Mouse (Mus musculus): ENCODE measurements around the gene Xk. TPM values are rescaled to one million over a fixed set of nuclear protein-coding genes. Genes with fewer than 3 reads are reported as not detected.
A peak's percentile ranks its signal among the peaks of the same experiment; 100 is the strongest.
"Not testable (repeated sequence)": the region's sequence is repeated elsewhere in the genome, so short reads cannot be mapped to it uniquely, and the experiment has no call there.

Xk gene
- polyA plus RNA-seq, 1 experiment from 2014 or later, result 4.2 TPM

DNA sequence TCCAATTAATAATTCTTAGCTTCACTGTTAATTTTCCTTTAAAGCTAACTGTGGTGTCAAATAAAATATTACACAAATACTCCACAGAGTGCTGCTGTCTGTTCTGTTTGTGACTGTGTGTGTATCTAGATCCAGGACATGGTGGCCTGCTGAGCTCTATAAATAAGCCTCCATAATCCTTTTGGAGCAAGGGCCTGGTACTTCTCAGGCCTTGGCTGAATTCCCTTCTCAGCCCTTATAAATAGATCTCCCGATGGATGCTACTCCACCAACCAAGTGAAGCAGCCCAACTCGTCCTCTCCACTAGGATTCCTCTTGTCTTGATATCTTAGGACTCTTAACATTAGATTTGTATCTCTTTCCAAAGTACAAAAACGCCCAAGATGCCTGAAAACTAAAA is 1.4 kb upstream of the Xk start:
- no peaks in the 10 kb centered on the region for H3K27me3 ChIP-seq

DNA sequence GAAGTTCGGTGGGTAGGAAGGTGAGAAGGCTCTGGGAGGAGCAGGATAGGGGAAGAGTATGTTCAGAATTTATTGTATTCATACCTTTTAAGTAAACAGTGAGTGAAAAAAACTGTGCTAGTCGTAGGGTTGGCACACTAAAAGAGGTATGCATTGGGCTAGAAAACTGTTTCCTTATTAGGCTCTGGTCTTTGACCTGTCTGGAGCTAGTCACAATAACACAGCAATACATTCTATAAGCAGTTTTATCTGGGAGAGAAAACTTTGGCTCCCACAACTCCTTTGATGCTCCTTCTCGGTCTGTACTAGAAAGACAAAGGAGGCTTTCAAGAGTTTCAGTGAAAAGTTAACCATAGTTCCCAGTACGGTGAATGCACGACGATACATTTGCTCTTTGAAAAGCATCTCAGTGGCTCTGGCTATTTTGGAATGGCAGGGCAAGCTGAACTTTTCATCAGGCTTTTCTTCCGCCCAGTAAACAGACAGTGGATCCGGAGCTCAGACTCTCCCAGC is 553 bp upstream of the Xk start:
- no peaks in the 10 kb centered on the region for H3K4me1 ChIP-seq
- H3K36me3 ChIP-seq (replicated peaks), result no peaks in the 10 kb centered on the region
- 19% methylated on average over 8 of the region's 8 CpGs for WGBS
- H3K27me3 ChIP-seq, result no peaks in the 10 kb centered on the region
- H3K27ac ChIP-seq, result no peak overlapping the region
- peak; percentile 13; the same call in 1 of the 2 replicates for ATAC-seq (ENCODE audit: low FRiP score)
- H3K4me3 ChIP-seq (replicated peaks), result peak overlapping the region; percentile 57
- no peaks in the 10 kb centered on the region for H3K9me3 ChIP-seq
- no peak overlapping the region for H3K9ac ChIP-seq
- H3K4me2 ChIP-seq, result peak overlapping the region; percentile 54

More for the DNA sequence above, 1.4 kb upstream of the Xk start:
- no peak overlapping the region for H3K4me3 ChIP-seq (replicated peaks)
- no peak overlapping the region for H3K27ac ChIP-seq
- no peaks in the 10 kb centered on the region for H3K9me3 ChIP-seq
- no peak for ATAC-seq (ENCODE audit: low FRiP score)
- 70% methylated on average over 3 of the region's 3 CpGs for WGBS
- no peak overlapping the region for H3K9ac ChIP-seq
- no peaks in the 10 kb centered on the region for H3K4me1 ChIP-seq
- H3K4me2 ChIP-seq, result no peak overlapping the region
- H3K36me3 ChIP-seq (replicated peaks), result no peaks in the 10 kb centered on the region

DNA sequence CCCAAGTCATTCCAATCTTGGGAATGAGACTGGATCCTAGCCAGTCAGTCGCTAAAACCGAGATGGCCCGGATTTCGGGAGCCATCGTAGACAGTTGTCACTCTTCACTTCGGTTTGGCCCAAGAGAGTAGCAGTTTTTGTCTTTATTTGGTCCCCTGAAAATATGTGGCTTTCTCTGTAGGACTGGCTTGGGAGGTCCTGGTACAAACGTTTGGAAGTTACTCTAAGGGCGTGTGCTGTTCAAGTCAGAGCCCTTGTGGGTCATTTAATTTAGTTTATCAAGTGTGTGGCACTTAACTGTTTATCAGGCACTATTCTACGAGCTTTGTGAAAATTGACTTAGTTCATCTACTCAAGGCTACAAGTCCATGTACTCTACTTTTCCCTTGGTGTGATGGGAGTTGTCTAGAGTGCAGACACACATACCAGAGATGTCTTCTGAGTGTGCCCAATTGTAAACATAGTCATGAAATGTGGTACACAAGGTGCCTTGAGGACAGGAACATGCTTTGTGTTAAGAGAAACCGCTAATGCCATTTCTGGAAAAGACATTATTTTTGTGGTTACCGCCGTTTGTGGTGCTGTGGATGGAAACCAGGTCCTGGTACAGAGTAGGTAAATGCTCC is 934 bp downstream of the Xk start:
- H3K9me3 ChIP-seq, result no peaks in the 10 kb centered on the region
- H3K4me2 ChIP-seq, result peak overlapping the region; percentile 54
- no peaks in the 10 kb centered on the region for H3K27me3 ChIP-seq
- peak overlapping the region; percentile 57 for H3K4me3 ChIP-seq (replicated peaks)
- H3K27ac ChIP-seq, result no peak overlapping the region
- WGBS, result 47% methylated on average over 12 of the region's 12 CpGs
- peak overlapping the region; percentile 61; the same call in 1 of the 2 replicates for H3K9ac ChIP-seq
- H3K4me1 ChIP-seq, result no peaks in the 10 kb centered on the region
- H3K36me3 ChIP-seq (replicated peaks), result no peaks in the 10 kb centered on the region
- no peak for ATAC-seq (ENCODE audit: low FRiP score)

DNA sequence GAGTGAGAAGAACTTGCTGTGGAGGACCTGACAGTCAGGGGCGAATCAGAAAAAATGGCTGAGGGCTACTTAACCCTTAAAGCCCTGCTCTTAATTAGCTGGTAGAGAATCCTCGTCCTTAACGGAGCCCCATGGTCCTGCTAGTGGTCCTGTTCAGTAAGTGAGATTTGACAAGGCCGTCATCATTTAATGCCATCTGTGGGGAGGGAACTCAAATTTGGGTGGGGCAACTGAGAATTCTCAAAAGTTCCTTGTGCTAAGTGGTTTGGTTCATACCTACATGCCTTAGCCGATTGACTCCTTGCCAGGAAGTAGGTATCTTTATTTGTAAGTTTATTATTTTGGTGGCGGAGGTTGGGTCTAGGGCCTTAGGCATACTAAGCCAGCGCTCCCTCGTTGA is 1.8 kb downstream of the Xk start:
- WGBS, result 71% methylated on average over 8 of the region's 8 CpGs
- Histone ChIP-seq H3K4me1 (no peaks in the 10 kb centered on the region), H3K27me3 (no peaks in the 10 kb centered on the region), H3K4me2 (no peak overlapping the region), H3K4me3 (replicated peaks) (no peak overlapping the region), H3K9me3 (no peaks in the 10 kb centered on the region), H3K27ac (no peak overlapping the region), H3K36me3 (replicated peaks) (no peaks in the 10 kb centered on the region), H3K9ac (no peak overlapping the region)
- no peak for ATAC-seq (ENCODE audit: low FRiP score)

DNA sequence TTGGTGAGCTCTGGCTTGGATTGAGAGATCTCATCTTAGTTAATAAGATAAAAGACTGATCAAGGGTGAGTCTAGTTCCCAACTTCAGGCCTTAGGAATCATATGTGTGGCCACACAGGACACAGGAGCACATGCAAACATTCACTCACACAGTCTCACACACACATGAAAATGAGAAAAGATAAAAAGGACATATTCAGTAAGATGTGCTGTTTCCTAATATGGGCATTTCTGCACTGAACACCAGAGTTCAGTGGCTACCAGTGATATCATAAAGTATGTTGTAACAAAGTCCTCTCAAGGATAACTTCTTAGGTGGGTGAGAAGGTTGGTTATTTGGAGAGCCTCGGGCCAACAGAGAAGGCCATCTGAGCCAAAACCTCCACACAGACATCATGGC is 10.9 kb downstream of the Xk start, which contains the start of gene H2al1m:
Gene H2al1m, plus strand, starts transcription at position 301 of the 400 bp plus-strand sequence.
- not testable (repeated sequence) for H3K9me3 ChIP-seq; H3K4me3 ChIP-seq (replicated peaks); H3K27me3 ChIP-seq; H3K4me1 ChIP-seq; H3K36me3 ChIP-seq (replicated peaks); H3K27ac ChIP-seq; ATAC-seq (ENCODE audit: low FRiP score); H3K9ac ChIP-seq; H3K4me2 ChIP-seq
- WGBS, result no CpG with 5 or more reads among the region's 1 CpGs

DNA sequence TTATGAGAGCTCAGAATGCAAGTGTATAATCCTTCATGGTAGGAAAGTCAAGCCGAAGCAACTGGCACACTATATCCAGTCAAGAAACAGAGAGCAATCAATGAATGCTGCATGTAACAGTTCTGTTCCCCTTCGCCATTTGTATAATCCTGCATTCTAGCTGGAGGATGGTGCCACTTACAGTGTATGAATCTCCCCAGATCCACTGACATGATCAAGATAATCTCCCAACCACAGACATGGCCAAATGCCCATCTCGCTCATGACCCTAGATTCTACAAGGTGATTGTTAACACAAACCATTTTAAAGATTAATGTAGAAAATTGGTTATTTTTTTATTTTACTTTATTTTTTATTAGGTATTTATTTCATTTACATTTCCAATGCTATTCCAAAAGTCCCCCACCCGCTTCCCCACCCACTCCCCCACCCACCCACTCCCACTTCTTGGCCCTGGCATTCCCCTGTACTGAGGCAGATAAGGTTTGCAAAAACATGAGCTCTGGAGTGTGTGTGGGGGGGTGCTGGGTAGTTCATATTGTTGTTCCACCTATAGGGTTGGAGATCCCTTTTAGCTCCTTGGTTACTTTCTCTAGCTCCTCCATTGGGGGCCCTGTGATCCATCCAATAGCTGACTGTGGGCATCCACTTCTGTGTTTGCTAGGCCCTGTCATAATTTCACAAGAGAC is 20.7 kb downstream of the Xk start:
- not testable (repeated sequence) for H3K27ac ChIP-seq; H3K4me1 ChIP-seq; H3K4me3 ChIP-seq (replicated peaks); H3K4me2 ChIP-seq; ATAC-seq (ENCODE audit: low FRiP score); H3K9me3 ChIP-seq; H3K9ac ChIP-seq; H3K27me3 ChIP-seq; H3K36me3 ChIP-seq (replicated peaks)
- WGBS, result 82% methylated on average over 4 of the region's 4 CpGs

DNA sequence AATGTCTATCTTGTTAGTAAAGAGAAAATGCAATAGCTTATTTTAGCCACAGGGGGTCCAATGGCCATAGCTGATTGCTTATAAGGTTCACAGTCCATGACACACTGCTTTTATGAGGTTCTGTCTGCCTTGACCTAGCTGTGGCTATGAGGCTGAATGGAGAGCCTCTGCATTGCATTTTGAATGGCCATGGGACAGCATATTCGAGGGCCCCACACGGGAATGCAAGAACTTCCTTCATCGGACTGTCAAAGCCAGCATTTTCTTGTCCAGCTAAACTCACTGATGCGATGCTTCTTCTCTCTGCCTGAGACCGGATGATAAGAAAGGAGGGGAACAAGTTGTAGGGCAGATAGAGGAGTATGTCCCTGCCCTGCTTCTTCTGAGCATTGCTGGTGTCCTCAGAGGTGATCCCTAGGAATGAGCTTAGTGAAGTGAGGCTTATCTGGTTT is 25.9 kb downstream of the Xk start:
- Histone ChIP-seq H3K27me3 (no peaks in the 10 kb centered on the region), H3K4me1 (no peaks in the 10 kb centered on the region), H3K4me2 (no peak overlapping the region), H3K4me3 (replicated peaks) (no peak overlapping the region), H3K36me3 (replicated peaks) (no peaks in the 10 kb centered on the region), H3K9ac (no peak overlapping the region), H3K9me3 (no peaks in the 10 kb centered on the region), H3K27ac (no peak overlapping the region)
- no peak for ATAC-seq (ENCODE audit: low FRiP score)
- 80% methylated on average over 5 of the region's 5 CpGs for WGBS

DNA sequence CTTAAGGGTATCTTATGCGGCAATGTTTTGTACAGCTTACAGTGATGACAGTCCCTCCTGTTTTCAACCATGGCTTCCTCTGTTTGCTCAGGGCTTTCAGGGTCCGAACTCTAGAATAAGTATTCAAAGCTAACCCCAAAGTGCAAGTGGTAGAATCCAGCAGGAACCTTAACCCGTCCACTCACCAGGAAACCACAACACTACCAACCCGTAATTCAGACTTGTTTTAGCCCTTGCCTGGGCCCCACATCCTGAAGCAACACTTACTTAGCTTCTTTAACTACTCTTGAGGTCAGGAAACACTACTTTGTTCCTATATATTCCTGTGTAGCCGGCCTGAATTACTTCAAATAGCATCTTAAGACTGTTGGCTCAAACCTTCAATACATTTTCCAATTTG is 30.2 kb downstream of the Xk start:
- no peak overlapping the region for H3K4me3 ChIP-seq (replicated peaks)
- no peaks in the 10 kb centered on the region for H3K36me3 ChIP-seq (replicated peaks)
- ATAC-seq (ENCODE audit: low FRiP score), result no peak
- no peaks in the 10 kb centered on the region for H3K27me3 ChIP-seq
- H3K27ac ChIP-seq, result no peak overlapping the region
- no peak overlapping the region for H3K4me2 ChIP-seq
- 86% methylated on average over 5 of the region's 5 CpGs for WGBS
- H3K9me3 ChIP-seq, result no peaks in the 10 kb centered on the region
- H3K9ac ChIP-seq, result no peak overlapping the region
- H3K4me1 ChIP-seq, result no peaks in the 10 kb centered on the region

DNA sequence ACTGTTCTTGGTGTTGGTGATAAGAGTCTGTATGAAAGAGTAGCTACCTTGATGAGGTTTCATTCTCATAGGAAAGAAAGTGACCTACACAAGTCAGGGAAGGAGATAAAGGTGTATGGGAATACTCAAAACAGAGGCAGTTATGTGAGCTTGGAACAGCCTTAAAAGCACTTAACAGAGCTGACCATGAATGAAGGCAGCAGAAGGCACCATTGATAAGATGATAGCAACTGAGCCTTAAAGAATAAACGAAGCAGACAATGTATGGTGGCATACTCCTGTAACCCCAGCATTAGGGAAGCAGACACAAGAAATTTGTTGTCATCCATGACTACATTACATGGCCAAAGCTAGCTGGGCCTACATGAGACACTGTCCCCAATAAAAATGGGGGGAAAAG is 30.9 kb downstream of the Xk start:
- Histone ChIP-seq H3K9me3 (no peaks in the 10 kb centered on the region), H3K27ac (no peak overlapping the region), H3K9ac (no peak overlapping the region), H3K27me3 (no peaks in the 10 kb centered on the region), H3K36me3 (replicated peaks) (no peaks in the 10 kb centered on the region), H3K4me1 (no peaks in the 10 kb centered on the region), H3K4me3 (replicated peaks) (no peak overlapping the region), H3K4me2 (no peak overlapping the region)
- no peak for ATAC-seq (ENCODE audit: low FRiP score)
- 67% methylated on average over 1 of the region's 1 CpGs for WGBS

DNA sequence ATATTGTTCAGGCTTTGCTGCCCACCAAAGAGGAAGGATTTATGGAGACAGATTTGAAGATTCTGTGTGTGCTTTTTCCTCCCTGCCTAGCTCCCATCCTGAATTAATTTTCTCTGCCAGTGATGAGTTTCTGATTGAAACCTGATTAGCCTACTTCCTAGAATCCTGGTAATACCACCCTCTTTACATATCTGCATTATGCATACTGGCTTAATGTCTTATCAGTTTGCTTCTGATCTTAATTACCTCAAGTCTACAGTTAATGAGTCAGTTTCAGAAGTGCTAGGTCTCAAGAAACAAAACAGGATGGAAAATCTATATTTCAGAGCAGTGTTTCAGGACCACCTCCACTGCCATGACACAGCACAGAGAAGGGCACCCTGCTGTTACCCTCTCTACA is 43.9 kb downstream of the Xk start:
- not testable (repeated sequence) for H3K9me3 ChIP-seq; H3K9ac ChIP-seq; H3K27me3 ChIP-seq; H3K4me1 ChIP-seq; H3K27ac ChIP-seq; H3K36me3 ChIP-seq (replicated peaks); H3K4me3 ChIP-seq (replicated peaks); ATAC-seq (ENCODE audit: low FRiP score); H3K4me2 ChIP-seq

DNA sequence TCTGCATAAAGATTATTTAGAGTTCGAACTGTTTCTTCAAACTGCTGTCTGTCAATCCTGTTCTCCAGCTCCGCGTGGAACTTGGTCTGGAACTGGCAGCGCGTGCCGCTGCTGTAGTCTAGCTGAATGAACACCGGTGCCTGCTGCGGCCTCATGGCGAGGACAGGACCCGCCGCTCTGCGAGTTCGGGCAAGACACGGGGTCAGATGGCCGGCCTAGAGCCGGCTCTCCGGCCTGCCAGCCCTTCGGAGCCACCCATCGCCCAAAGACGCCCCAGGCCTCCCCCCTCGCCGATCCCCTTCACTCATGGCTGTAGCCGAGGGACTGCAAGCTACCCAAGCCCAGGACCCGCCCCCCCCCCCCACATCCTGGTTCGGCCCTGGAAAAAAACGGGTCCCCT is 55.4 kb downstream of the Xk start:
- ATAC-seq (ENCODE audit: low FRiP score), result not testable (repeated sequence)

DNA sequence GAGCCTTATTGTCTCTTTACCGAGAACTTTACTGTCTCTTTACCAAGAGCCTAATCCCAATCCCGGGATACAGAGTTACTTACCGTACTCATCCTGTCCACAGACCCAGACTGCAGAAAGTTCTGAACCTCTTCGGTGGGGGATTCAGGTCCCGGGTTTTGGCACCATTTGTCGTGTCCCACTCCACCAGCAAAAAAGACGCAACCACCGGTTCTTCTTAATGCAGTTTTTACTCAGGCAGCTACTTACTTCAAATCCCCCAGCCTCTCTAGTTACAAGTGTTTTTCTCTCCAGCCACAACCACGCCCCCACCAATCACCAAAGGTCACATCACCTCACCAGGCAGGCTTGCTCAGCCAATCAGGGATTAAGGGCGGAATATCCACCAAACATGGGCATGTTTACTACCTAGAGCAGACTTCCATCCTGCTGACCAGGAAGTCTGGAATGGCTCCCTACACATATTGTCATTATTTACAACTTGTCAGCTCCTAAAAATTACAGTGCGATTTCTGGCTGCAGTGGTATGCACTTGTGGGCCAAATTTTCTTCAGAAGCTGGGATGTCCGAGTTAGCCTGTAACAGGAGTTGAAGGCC is 59.9 kb downstream of the Xk start:
- not testable (repeated sequence) for H3K9ac ChIP-seq; H3K9me3 ChIP-seq; H3K27ac ChIP-seq; H3K27me3 ChIP-seq; H3K4me3 ChIP-seq (replicated peaks); H3K36me3 ChIP-seq (replicated peaks); H3K4me1 ChIP-seq; ATAC-seq (ENCODE audit: low FRiP score); H3K4me2 ChIP-seq
- 86% methylated on average over 12 of the region's 12 CpGs for WGBS

More for the DNA sequence above, 55.4 kb downstream of the Xk start:
- not testable (repeated sequence) for H3K9me3 ChIP-seq; H3K4me3 ChIP-seq (replicated peaks); H3K27me3 ChIP-seq; H3K9ac ChIP-seq; H3K27ac ChIP-seq; H3K4me2 ChIP-seq; H3K36me3 ChIP-seq (replicated peaks); H3K4me1 ChIP-seq
- WGBS, result 88% methylated on average over 26 of the region's 26 CpGs

DNA sequence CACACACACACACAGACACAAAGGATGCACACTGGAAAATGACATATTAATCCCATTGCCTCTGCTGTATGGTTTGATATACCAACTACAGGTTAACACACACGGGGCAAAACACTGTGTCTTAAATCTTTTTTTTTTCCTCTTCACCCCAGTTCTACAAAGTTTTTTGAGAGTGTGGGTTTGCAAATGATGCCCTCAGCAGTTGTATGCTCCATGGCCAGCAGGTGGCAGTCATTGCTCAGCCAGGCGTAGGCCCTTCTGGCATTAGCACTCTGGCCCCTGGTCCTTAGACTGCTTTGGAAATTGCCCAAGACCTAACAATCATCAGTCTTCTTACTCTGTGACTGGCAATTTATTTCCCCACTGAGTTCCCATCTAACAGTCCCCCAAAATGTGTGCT is 60.5 kb downstream of the Xk start:
- WGBS, result 47% methylated on average over 2 of the region's 2 CpGs
- not testable (repeated sequence) for H3K27me3 ChIP-seq; H3K36me3 ChIP-seq (replicated peaks); H3K4me3 ChIP-seq (replicated peaks); ATAC-seq (ENCODE audit: low FRiP score); H3K4me2 ChIP-seq; H3K27ac ChIP-seq; H3K9me3 ChIP-seq; H3K4me1 ChIP-seq; H3K9ac ChIP-seq
